Mouse (Mus musculus): ENCODE results near the gene Olfr654.

Gene Olfr654

DNA sequence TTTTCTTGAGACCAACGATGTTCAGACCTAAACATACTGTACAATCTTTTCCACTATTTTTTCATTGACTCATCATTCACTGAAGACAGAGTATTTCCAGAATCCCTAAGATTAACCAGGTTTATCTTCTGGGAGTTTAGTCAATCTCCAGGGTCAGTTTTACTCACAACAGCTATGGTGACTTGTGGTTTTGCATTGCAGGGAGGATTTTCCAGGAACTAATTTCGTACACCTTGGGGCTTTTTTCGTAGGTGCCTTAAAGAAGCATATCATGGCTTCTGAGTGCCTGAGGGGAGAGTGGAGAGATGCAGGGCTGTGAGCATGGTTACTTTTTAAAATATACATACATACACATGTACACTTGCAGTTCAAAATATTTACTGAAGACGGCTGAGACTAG, at the start of gene Olfr654:
Olfr654 (plus strand) TSS at position 301 of the 400 bp plus-strand sequence.
- DNase-seq: no peak

DNA sequence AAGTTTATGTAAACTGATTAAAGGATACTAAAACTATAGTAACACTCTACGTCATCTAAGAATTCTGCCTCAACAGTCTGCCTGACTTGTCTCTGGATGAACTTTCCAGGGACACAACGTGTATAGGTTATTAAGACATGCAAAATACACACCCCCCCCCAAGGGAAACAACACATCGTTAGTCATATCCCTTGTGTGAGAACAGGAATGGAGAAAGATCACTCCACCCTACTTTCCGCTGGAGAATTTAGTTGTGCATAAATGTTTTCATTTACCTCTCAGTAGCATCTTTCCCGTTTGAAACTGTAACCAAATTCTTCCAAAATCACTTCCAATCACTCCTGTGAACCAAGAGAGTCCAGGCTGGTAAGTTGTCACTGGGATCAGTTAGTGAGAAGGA, 37.0 kb upstream of the Olfr654 start, which contains the start of gene Olfr651:
Olfr651 (plus strand) TSS at position 301 of the 400 bp plus-strand sequence.
- no peak for DNase-seq

GRCm38 (mm10) chr7:104552700-104553099, 34.1 kb upstream of the Olfr654 start:
- DNase-seq: no peak

GRCm38 (mm10) chr7:104560601-104561000, 26.2 kb upstream of the Olfr654 start, which contains the start of gene Olfr652:
Olfr652 (plus strand) TSS chr7:104560901.
- no peak for DNase-seq

- no peak for DNase-seq
Measured at GRCm38 (mm10) chr7:104577014-104577413, 9.8 kb upstream of the Olfr654 start, which contains the start of gene Olfr653. Olfr653 (plus strand) TSS chr7:104577314.

DNA sequence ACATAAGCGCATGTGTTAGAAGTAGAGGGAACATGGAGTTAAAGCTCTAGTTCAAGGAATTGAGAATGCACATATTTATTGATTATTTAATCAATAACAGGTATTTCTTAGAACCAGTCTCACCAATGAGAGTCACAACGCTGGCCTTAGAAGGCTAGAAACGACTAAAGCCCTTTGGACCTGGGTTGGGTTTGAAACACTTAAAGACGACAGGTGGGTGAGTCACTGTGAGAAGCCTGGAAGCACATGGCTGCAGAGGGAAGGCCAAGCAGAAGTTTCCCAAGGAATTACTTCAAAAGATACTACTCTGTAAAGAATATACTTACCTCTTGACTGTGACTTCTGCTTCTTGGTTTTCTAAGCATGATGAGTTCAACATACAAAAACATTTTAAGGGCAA, 6.0 kb upstream of the Olfr654 start:
- no peak for DNase-seq

GRCm38 (mm10) chr7:104581429-104581828, 5.4 kb upstream of the Olfr654 start:
- no peak for DNase-seq

DNA sequence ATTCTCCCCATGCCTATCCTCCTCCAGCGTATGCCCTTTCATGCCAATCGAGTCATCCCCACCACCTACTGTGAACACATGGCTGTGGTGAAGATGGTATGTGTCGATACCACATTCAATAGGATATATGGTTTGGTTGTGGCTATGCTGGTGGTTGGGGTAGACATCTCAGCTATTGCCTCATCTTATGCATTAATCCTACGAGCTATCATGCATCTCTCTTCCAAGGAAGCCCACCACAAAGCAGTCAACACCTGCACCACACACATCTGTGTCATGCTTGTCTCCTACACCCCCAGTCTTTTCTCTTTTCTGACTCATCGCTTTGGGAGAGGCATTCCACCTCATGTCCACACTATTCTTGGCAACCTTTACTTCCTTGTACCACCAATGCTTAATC, 1.4 kb downstream of the Olfr654 start:
- DNase-seq: no peak

DNA sequence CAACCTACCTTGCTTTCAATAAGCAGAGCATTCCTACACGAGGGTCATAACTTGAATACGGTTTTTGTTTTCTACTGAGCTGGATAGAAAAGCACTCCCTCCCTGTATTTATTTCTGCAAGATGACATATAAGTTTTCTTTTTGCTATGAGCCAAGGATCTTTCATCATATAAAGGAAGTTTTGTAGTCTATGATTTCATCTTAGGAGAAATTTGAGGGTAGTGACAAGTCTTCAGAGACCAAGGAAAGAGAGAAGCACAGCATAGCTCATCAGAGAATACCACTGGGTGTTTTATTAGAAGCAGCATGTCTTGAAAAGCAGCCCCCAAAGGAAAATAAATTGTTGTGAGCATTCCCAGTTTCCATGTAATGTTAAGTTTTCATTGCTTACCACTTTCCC, 14.9 kb downstream of the Olfr654 start, which contains the start of gene Olfr655:
Olfr655 (minus strand) TSS at position 101 of the 400 bp plus-strand sequence.
- DNase-seq: no peak

- peak; percentile 14 to 74 for DNase-seq
Measured at GRCm38 (mm10) chr7:104603173-104603572, 16.3 kb downstream of the Olfr654 start.

- no peak for DNase-seq
Measured at GRCm38 (mm10) chr7:104604727-104605126, 17.9 kb downstream of the Olfr654 start.

- no peak for DNase-seq
Measured at GRCm38 (mm10) chr7:104613655-104614054, 26.8 kb downstream of the Olfr654 start, which contains the start of gene Olfr656. Olfr656 (plus strand) TSS chr7:104613955.

- no peak for DNase-seq
Measured at GRCm38 (mm10) chr7:104624494-104624893, 37.7 kb downstream of the Olfr654 start, which contains the start of gene Olfr657. Olfr657 (plus strand) TSS chr7:104624794.
